Mouse (Mus musculus) cerebellum, postnatal 10 days (tissue): ENCODE measurements at regions not wholly inside any gene's neighbourhood (a gene's known extent, or its start where the extent isn't known, plus 50 kb on each side); places are given as distances from the start of the nearest gene placed in this dataset.
A peak's percentile ranks its signal among the peaks of the same experiment; 100 is the strongest.

Experiments used
- DNase-seq, 2 experiments: peaks; one replicate each; pipeline ENCODE4 v3.0.0; 2021; ENCODE audit warnings: mixed read lengths in 2 of 2

DNA sequence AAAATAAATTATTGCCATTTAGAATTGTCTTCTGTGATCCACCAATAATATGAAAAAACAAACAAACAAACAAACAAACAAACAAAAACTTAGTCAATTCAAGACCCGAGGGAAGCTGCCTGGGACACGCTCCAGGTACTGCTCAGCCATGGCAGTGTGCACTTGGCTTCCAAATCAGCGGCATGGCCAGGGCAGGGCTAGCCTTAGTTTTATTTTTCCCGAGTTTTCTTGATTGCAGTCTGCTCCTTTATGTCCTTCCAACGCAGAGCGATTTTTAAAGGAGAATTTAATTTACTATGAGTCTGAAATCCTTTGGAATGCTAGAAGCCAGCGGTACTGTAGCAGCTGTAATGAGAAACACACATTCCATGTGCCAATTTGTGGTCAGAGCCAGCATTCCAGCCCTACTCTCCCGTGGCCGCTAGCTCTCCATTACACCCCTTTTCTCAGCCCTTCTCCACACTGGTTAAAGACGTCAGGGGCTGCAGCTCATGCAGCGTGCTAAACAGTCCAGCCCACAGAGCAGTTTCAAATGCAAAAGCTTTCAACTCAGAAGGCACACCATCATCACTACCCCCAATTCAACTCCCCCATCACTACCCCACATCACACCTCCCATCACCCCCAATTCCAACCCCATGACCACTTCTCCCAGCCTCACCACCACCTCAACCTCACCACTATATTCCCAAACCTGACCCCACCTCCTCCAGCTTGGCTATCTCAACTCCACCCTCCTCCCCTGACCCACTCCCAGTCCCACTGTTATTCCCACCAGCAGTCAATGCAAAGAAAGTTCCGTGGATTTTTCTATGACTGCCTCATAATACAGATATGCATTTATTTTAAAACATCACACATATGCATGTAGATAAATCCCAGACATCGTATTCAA, 187.9 kb upstream of the Gas1 start:
- peak; percentile 7 to 20 for DNase-seq

DNA sequence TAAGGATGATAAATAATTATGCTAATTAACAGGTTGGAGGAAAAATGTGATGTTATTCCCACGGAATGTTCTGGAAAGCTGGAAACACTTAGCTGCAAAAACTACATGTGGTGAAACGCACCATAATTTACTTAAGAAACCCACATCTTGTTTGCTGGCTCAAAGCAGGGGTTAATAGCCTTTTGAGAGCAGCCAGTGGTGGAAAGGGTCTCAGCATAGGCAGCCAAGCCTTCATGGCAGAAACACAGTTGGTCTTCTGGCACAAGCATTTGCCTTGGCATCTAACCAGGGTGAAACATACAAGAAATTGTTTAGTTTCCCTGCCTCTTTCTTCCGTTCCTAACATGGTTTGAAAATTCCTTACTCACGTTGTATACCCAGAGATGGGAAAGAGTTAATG, 192.1 kb upstream of the Gas1 start:
- DNase-seq = peak; percentile 34 to 42

DNA sequence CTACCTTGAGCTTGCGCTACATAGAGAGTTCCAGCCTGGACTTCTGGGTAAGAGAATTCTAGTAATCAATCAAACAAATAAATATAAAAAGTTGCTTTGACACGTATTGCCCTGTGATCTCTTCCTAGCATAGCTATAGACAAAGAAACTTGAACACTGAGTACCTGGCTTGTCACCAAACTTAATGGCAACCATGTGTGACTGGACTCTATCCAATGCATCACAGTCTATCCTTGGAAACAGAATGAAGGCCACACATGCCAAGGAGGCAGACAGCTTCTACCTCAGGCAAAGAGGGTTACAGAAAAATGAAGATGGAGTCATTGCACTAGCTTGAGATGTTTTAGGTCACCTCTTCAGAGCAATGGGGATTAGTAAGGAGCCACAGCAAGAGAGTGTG, 194.5 kb upstream of the Gas1 start:
- peak; percentile 16 to 28 for DNase-seq

DNA sequence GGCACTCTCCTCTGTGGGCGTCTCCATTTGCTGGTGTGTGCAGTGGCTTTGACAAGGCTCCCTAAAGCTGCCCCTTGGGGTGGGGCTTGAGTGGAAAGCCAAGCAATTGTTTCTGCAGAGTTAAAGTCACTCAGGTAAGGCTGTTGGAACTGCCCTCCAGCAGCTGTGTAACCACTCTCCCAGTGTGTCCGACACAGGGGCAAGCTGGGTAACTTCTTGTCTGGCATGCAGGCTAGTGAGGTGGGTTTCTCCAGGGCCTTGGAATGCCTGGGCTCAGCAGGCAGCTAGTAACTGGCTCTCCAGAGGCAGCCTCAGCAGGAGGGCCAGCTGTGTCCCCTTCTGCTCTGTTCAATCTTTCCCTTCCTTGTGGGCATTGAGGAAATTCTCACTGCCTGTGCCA, 199.5 kb upstream of the Gas1 start:
- DNase-seq = no peak

DNA sequence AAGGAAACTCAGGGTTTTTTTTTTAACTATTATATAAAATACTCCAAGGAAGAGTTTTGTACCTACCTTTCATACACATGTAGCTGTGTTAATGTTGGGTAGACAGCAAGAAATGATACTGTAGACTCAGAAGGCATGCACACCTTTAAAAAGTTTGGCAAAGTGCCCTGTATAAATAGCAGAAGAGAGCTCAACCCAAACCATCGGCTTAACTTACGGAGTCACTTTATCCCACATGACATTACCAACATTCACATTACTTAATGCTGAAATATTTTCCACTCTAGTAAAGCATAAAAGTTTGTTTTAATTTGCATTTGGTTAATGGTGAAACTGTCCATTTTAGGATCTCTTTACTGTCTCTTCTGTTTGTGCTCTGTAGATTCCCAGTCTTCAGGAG, 205.7 kb upstream of the Gas1 start:
- DNase-seq = no peak

DNA sequence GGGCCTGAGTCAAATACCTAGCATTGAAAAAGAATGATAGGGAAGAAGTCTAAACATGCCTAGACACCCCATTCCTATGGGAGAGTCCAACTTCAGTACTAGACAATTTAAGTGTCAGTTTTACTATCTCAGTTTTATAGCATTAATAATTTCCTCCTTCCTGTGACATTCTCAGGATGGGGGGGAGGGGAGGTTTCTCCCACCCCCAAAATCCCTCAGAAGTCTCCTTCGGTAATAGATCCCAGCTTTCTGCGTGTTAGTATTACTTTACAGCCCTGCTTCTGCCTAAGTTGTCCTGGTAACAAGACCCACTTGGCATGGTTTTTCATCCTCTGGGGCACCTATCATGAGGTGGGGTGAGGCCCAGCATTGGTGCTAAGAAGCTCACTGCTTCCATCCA, 202.9 kb upstream of the Dapk1 start:
- DNase-seq = no peak

DNA sequence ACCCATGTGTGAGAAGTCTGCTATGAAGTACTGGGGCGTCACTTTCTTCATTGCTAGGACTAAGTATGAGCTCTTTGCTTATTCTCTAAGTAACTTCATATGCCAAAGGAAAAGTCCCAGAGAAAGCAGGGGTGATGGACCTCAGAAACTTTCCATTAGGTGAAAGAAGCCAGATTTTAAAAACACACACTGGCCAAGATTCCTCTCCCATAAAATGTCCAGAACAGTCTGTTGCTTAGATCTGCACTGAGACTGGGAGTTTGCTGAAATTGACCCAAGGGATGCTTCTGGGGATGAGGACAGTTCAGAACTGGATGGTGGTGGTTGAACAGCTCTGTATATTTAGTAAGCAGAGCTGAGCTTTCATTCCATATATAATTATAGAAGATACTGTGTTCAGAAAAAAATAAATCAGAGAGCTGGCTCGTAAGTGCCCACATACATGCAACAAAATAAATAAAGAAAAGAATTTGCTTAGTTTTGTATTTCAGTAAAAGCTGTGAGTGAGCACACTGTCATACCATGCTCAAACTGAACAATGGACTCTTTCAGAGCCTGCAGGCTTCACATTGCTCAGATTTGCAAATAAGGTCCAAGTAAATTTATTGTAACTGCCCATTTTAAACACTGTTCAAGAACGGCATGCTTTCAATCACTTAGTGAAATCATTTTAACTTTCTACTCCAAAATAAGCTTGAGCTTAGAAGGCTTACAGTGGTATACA, 200.8 kb upstream of the Dapk1 start:
- DNase-seq = no peak

DNA sequence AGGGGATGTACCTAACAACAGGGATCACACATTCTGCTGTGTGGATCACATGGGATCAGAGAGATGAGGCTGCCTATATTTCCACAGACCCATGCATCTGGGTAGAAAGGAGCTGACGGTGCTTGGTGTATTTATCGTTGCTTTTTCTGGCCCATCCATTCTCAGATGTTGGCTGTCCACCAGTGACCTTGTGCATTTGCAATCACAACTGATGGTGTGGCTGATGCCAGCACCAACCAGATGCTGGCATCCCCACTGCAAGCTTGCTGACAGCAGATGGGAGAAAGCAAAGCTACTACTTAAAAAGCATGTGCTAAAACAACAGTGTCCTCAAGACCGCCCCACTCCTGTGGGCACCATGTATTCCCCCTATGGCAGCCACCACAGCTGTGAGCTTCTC, 198.3 kb upstream of the Dapk1 start:
- no peak for DNase-seq

DNA sequence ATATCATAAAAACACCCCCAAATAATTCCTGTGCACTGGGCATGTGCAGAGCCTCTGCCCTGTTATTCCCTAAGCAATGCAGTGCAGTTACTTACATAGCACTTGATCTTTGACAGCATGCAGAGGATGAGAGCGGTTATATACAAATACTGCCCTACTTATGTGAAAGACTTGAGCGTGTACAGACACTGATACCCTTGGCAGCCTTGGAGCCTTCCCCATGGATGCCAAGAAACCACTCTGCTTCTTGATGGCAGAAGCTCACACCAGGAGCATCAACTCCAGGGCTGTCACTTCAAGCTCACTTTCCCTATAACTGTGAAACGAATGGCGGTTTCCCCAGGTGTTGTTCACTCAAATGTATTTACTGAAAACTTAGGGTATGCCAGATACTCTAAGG, 194.4 kb upstream of the Dapk1 start:
- DNase-seq = no peak

DNA sequence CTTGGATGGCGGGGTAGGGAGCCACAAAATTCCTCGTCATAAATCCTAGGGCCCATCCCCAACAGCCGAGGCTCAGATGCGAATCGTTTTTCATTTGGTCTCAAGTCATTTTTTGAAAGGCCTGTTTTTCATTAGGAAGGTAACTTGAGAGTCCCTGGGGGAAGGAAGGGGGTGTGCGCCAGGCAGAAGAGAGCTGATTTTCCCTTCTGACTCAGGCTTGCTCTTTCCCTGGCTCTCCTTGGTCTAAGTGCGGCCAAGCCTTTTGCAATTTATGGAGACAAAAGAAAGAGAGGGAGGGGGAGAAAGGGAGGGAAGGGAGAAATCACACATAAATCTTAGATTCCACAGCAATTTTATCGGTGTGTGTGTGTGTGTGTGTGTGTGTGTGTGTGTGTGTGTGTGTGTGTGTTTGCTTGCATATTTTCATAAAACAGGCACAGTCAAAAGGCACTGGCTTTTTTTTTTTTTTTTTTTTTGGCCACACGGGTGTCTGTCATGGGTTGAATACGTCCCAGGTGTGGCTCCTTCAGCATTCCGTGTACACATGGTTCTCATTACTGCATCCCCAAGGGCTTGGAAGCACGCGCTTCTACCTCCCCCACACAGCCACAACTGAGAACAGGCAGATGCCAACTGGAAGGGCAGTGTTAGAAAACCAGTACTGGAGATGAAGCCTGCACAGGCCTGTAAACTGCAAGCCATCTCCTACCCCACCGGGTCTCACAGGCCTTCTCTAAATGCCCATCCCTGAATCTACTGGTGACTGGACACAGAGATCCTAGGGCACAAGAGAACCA, 191.8 kb upstream of the Dapk1 start:
- no peak for DNase-seq

DNA sequence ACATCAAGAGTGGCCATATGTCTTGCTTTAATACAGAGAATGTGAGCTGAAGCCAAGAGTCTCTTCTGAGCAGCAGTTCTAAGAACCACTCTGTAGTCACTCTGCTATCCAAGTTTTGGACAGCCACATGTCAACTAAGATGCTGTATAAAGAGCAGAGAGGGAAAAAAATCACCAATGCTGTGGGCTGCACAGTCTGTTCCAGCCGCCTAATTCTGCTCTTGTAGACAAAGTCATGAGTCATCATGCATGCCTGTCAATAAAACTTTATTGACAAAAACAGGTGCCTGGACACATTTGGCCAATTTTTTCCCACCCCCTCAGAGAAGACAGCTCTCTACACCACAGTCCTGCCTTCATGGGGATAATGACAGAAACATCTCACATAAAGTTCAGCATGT, 185.7 kb upstream of the Dapk1 start:
- no peak for DNase-seq

DNA sequence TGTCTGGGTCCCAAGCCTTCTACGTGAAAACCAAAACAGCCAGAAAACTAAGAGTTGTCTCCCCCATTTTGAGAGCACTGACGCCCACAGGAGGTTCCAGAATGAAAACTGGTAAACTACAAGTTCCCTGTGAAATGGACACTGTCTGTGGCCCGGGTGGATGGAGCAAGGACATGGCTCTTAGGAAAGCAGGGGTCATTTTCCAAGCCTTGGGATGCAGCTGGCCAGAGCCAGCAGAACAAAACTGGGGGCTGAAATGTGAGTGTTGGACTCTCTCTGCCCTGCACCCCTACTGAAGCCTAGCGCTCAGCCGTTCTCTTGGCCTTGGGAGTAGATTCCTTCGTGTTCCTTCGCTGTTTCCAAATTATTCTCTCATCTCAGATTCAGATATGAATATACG, 184.7 kb upstream of the Dapk1 start:
- no peak for DNase-seq

DNA sequence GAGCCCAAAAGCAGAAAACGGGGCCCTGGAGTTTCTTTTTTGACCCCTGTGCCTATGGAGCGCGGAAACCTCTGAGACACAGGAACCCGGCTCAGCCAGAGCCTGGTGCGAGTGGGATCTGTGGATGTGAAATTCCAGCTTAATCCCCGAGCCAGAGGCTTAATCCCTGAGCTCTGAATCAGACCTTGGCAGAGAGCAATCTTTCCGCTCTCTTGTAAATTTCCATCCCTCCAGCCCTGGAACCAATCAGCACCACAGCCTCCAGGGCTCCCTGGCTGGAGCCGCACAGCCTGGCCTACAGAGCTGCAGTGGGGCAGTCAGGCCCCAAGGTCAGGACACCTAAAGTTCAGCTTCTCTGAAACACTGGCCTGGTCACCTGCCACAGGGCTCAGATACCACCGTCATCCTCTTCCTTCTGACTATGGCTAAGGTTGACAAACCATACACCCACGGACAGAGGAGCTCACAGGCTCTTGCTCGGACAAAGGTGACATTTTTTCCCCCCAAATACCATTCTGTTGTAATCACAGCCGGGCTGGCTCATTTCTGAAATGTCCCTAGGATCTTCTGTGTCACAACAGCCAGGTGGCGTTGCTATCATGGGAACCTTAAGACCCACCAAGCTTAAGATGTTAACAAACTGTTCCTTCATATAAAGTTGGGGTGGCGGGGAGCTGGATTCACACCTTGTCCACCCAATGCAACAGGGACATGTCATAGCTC, 184.2 kb upstream of the Dapk1 start:
- DNase-seq = no peak

DNA sequence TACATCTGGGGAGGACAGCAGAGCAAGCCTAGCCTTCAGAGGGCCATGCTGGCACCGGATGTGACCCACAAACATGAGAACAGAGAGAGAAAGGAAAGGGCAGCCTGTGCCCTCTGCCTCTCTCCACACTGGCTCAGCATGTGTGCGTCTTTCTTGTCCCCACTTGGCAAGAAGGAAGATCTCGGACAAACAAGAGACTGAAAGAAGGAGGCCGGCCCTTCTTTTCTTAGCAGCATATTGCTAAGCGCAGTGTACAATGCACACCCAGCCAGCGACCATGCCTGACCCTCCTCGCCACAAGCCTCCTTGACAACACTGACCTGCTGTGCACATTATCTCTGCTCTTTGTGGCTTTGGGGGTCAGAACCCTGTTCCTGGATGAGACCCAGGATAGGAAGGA, 181.4 kb upstream of the Dapk1 start:
- DNase-seq = peak in 1 of 2 experiments; percentile 15

DNA sequence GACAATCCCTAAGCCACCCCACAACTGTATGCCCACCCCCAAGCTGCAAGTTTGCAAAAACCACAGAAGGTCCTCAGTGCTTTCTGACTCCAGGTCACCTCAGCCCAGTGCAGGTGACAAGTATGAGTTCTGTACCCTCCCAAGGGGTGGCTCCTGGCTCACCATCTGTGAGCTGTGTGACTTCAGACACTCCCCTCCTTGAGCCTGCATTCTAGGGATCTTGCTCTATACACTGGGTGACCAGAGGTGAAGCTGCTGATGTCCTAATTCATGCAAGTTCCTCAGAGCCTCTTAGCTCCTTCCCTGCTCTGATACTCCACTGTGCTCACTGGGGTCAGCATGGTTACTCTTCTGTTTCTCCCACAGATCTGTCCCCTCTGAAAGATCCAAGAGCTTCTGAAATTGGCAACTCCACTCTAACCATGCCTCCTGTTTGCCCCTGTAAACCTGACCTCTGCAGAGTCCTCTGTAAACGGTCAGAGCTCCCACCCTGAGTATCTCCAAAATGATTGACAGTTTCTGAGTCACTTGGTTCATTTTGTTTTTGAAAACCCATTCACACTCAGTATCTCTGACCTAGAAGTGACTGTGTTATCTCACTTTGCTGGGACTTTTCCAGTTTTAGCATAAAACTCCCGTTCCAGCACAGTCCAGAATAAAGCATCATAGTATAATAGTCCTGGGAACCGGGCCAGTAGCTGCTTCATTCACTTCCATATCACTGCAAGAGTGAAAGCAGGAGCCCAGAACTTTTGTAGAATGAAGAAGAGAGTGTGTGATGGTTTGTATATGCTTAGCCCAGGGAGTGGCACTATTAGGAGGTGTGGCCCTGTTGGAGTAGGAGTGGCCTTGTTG, 180.7 kb upstream of the Dapk1 start:
- no peak for DNase-seq

DNA sequence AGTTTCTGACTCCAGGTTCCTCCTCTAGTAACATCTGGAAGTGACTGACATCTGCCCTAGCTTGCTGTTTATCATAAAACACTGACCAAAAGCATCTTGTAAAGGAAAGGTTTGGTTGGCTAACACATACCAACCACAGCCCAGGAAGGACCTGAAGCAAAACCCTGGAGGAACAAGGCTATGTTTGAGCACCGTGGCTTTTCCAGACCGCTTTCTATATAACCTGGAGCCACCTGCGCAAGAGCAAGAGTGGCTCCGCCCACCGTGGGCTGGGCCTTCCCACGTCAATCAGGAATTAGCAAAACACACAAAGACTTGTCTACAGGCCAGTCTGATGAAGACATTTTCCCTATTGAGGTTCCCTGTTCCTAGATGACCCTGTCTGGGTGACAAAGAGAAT, 177.5 kb upstream of the Dapk1 start:
- DNase-seq = no peak

DNA sequence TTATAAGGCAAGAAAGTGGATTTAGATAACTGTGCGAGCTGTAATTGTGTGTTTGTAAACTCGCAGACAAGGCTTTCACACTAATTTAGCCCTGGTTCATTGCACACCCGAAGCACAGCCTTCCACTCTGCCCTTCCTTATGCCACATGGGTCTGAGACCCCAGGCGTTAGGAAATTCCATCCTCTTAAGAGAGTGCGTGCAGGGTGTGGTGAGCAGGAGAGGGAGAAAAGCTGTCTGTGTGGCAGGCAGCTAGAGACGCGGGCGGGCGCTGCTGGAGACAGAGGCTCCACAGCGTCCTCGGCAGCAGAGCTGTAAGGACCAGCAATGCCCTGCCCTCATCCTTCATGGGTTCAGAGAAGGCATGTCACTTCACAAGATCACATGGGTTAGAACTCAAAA, 176.6 kb upstream of the Dapk1 start:
- DNase-seq = no peak

DNA sequence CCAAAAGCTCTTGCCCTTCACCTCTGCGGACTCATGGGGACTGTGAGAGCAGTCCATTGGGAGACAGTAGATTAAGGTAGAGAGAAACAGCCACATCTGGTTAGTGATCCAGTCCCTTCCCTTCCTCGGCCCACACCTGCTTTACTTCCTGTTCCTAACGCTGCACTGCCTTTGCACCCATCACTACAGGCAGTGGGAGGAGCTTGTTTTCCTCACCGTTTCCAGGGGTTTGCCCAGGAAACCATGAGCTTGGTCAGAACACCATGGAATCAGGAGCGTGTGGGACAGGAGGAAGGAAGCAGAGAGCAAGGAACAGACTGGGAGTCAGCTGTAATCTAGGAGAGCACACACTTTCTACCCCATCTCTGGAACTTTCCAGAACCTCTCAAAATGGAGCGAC, 176.2 kb upstream of the Dapk1 start:
- DNase-seq = no peak

DNA sequence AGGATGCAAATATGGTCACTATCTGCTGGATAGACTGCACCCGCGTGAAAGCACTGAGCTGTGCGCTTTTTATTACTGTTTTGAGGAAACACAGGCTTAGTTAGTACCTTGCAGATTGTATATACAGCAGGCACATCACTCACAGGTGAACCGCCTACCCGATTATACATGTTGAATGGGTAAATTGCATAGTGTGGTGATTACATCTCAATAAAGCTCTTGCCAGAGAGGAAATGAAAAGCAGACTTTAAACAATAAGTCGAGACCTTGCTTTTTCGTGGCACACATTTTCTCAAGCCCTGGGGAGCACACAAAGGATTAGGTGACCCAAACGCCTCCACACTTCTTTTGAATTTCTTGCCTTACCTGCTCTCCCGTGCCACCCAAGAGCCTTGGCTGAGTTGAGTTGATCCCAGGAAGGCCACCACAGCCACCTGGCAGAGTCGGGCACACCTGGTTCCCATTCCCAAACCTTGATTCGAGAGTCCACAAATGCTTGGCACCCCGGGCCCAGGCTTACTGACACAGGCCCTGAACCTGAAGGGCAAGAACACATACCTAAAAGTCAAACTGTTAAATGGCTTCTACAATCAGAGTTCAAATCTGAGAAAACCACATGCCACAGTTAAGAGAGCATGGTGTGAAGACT, 175.4 kb upstream of the Dapk1 start:
- DNase-seq = no peak

DNA sequence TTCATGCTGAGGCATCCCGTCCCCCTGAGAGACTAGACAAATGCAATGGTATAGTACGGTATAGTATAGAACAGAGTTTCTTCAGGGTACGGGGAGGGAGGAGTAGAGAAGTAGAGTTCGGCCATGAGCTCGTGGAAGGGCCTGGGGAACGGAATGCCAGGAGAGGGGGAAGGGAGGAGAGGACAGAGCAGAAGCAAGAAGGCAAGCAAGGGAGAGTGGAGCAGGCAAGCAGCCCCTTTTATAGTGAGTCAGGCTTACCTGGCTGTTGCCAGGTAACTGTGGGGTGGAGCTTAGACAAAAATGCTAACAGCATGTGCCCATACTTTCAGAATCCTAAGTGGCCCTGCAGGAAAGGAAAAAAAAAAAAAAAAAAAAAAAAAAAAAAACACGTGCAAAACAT, 174.7 kb upstream of the Dapk1 start:
- DNase-seq = no peak

DNA sequence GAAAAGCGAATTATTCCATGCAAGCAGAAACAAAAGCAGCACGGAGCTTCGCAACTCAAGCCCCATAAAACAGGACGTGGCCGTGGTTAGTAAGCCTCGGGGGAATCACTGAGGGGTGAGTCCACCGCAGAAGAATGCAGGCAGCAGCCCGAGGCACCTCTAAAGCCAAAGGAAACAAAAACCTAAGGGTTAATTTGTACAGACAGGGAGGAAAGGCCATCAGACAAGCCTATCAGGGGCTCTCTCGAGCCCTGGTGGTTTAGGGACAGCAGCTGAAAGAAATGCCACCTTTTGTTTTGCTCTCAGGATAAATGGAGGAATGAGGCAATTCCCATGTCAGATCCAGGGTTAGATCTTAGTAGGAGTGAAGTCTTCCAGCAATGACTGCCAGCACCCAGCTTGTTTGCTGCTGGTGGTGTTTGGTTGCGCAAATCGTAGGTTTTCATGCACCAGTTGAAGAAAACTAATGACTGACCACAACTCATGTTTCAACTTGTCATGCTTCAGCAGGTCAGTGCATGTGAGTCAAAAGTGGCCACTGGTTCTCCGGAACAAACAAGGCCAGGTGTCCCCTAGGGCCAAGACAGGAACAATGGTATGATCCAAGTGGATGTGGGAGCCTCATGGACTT, 173.9 kb upstream of the Dapk1 start:
- DNase-seq = no peak
